Mouse (Mus musculus): Measurements from ENCODE around the gene Ank2.
"Not testable (repeated sequence)": the region's sequence is repeated elsewhere in the genome, so short reads cannot be mapped to it uniquely, and the experiment has no call there.

Ank2 gene

DNA sequence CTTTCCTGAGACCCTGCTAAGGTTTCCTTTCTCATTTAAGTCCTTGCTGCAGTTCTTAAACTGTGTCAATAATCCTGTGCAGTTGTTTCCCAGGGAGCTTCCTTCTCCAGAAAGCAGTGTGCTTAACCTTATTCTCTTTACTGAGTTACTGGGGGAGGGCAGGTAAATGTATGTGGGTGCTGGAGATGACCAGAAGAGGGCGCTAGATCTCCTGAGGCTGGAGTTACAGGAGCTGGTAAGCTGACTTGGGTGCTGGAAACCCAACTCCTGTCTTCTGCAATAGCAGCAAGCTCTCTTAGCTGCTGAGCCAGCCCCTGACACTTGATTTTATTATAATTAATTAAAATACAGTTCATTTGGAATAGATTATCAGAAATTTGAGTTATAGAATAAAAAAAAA lies 84.7 kb downstream of the Ank2 start:
- DNase-seq (ENCODE audit: low spot score), result no peak

DNA sequence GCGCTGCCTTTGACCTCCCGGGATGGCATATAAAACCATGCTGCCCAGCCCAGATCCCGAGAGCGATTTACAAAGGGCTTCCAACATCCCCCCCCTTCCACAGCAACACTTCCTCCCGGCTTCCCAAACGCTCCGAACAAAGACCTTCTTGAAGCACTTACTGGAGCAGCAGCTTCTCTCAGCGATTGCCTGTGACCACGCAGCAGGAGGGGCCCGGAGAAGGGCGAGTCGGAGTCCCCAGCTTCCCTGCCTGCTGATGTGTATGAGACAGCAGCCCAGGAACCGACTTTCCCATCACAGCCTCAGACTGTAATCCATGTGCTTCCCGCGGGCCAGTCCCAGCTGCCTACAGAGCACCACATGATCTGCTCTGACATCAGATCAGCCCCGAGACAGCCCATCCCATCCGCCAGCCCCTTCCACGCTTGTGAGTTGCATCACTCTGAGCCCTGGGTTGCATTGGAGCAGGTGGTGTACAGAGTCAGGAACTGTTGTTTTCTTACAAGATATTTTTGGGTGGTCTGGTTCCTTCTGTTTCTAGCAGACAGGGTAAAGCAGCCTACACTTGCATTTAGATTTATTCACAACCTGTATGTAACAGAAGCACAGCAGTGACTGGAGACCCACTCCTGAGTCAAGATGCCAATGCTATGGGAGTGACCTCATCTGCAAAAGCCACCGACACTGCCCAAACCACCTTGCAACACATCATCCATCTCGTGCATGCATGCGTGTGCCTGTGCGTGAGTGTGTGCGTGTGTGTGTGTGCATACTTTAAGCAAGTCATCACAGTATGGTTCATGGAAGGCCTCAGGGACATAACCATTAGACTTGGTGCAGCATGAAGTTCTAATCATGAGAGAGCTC lies 90.2 kb downstream of the Ank2 start:
- DNase-seq (ENCODE audit: low spot score), result peak; percentile 9

DNA sequence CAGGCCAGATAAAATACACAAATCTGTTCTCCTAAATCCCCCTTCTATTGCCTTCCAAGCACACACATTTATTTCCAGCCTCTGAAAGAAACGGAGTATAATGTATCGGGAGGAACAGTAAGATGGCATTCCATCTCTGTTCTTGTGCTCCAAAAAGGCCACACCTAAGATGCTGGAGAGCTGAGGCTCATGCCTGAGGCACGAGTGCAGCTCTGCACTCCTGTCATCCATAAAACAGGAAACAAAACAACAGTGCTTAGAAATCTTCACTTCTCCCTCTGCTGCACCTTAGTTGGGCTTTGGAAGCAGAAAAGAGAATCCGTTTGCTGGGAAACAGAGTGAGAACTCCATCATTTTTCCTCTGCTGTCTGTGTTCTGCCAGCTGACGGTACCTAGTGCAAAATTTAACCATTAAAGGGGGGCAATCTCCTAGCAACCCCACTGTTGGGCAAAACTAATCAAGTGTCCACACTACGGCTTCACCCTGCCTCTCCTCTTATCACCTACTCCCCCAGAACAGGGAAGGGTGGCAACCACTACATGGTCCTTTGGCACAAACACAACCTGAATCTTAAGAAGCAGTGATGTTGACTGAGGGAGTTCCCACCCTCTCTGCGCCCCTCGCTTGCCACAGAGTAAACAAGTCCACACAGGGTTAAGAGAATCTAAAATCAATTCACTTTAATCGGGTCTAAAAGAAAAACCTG lies 91.1 kb downstream of the Ank2 start:
- no peak for DNase-seq (ENCODE audit: low spot score)

DNA sequence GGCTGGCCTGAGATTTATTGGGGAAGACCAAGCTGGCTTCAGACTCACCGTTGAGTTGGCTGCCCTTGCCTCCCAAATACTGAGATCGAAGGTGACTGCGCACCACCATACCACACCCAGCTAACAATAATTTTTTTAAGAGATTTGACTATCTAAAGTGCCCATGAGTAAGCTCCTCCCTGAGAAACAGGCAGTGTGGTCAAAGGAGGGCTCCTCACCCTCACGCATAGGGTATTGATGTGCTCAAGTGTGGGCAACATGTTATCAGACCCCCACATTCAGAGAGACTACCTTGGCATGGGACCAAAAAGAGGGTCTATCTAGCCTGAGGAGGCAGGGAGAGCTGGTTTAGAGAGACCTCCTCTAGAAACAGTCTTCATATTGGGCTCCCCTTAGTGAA lies 92.3 kb downstream of the Ank2 start:
- no peak for DNase-seq (ENCODE audit: low spot score)

DNA sequence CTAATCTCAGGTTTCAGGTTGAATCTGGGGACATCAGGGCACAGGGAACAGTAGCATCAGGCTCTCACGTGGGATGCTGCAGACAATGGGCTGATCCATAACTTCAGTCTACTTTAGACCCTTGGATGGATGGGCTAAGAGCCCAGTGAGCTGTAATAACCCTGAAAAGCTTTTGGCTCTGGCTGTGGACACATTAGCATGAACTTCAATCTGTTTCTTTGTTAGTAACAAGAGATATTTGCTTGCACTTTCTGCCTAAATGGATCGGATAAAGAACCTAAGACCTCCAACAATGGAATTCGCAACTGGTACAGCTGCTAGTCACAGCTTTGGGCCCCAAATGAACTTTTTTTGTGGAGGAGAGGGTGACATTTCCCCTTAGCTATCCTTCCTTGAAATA lies 94.8 kb downstream of the Ank2 start:
- peak; percentile 22 for DNase-seq (ENCODE audit: low spot score)

DNA sequence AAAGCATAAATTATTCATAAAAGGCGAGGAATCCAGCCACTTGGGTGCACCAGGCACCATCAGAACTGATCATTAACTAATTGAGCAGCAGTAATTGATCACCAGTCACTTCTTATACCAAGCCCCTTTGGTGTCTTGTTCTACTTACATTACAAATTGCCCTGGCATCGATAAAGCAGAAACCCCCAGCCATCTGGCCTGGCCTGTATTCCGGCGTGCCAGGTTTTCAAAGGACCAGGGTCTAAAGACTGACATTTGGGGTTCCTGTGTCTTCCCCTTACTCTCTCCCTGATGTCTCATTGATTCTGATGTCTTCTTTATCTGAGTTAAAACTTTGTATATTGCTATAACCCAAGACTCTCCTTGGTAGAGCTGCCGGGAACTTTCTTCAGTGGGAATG lies 98.2 kb downstream of the Ank2 start:
- no peak for DNase-seq (ENCODE audit: low spot score)

DNA sequence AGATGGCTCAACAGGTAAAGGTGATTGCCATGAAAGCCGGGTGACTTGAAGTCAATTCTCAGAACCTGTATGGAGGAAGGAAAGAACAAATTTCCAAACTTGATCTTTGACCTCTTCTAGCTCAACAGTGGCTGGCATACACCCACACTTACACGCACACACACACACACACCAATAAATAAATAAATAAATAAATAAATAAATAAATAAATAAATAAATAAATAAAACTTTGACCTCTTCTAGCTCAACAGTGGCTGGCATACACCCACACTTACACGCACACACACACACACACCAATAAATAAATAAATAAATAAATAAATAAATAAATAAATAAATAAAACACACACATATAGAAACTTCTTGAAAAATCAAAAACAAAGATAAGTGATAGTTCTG lies 98.7 kb downstream of the Ank2 start:
- not testable (repeated sequence) for DNase-seq (ENCODE audit: low spot score)

DNA sequence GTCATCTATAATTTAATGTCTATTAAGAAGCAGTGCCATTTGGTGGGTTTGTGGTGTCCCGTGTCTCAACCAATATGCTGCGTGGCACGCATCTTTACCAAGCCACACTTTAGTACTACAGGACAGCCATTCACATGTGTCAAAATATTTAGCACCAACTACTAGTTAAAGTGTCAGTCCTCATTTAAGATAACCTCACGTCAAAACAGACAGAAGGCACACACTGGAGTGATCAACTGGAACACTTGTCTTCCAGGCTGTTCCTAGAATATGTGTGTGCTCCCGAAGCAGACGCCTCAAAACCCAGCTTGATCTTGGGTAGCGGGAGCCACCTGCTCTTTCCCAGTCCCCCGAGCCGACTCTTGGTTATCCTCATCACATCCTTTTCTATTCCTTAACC lies 101.4 kb downstream of the Ank2 start:
- no peak for DNase-seq (ENCODE audit: low spot score)

DNA sequence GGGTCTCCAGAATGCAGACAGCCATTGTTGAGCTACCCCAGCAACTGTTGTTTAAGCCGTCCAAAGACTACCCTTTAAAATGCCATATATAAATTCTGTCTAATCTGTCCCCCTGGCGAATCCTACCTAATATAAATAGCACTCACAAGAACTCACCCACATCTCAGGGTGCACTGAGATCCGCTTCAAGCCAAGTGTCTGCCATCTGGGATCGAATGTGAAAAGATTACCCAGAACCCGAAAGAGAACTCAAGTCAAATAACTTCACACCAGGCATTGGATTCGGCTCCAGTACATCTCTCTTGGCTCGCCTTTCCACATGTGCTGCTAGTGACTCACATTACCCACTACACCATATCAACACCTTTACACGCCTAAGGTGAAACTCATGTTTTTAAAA lies 103.9 kb downstream of the Ank2 start:
- DNase-seq (ENCODE audit: low spot score), result no peak

DNA sequence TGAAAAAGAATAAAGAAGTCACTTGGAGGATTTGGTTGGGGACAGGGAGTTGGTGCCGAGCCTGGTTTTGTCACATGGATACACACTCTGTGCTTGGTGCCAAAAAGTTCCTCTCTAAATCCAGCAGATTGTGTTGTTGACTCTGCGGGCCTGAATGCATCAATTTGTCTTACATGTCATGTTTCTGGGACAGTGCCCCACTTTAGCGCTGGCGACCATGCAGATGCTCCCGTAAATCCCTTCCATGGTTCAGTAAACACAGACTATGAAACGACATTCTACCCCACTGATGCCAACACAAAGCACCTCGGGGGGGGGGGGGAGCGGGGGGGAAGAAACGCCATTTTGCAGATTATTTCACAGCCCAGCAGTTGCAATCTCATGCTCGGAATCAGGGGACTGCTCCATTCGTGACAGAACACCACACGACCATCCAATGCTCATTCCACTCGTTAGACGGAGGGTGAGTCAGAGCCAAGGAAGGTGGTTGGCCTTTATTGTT lies 112.1 kb downstream of the Ank2 start:
- DNase-seq (ENCODE audit: low spot score), result no peak

DNA sequence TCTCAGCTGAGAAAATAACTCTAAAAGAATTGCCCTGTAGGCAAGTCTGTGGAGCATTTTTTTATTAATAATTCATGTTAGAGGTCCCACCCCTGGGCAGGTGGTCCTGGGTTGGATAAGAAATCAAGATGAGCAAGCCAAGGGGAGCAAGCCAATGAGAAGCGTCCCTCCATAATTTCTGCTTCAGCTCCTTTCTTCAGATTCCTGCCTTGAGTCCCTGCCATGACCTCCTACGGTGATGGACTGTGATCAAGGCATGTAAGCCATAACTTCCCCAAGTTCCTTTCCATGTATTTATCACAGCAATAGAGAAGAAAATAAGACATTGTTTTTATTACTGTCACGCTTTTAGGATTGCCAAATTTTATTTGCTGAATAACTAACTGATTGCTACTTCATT lies 115.9 kb downstream of the Ank2 start:
- DNase-seq (ENCODE audit: low spot score), result no peak

DNA sequence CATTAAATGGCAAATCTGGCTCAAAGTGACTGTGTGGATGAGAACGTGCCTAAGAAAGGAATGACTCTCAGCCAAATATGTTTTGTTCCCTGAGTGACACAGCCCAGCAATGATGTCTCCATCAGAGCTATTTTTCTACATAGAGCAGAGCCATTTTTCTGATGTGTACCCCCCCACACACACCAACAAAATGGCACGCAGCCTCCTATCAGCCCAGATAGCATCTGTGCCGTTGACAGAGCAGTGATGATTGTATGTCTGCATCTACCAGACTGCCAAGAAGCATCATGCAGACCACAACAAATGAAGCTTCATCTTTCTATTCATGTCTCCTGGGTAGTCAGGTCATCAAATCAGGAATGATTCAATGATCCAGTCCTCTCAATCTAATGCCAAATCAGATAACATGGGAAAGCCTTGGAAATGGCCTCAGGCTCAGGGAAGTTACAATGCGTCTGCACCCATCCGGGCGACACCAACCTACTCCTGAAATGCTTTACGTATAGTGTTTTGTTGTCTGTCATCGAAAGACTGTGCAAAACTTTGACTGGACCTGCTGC lies 122.2 kb downstream of the Ank2 start:
- DNase-seq (ENCODE audit: low spot score), result no peak

DNA sequence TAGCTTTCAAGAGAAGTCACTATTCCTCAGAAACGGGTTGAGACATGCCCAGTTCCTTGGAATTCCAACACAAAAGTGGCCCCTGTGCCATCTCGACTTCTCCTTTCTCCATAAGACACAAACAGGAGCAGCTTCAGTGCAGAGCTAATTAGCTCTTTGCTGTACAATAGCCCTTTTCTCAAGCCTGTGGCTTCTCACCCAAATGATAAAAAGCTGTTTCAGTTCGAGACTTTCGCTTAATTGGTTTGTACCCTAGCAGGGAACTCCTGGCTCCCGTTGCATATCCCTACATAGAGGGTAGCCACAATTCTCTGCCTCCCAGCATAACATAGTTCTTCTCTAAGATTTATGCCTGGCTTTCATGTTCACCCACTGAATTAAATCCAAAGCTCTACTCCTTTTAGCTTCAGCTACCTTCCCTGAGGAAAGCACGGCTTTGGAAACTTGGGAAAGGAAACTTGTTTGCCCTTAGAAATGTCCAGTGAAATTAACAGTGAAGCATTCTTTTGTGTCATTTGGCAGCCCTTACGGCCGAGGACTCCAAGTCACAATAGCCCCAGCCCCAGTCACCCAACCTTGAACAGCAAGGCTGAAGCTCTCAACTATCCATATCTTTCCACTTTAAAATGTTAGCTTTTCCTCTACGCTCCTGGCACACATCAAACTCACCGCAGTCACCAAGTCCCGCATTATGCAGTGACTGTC lies 123.0 kb downstream of the Ank2 start:
- no peak for DNase-seq (ENCODE audit: low spot score)

DNA sequence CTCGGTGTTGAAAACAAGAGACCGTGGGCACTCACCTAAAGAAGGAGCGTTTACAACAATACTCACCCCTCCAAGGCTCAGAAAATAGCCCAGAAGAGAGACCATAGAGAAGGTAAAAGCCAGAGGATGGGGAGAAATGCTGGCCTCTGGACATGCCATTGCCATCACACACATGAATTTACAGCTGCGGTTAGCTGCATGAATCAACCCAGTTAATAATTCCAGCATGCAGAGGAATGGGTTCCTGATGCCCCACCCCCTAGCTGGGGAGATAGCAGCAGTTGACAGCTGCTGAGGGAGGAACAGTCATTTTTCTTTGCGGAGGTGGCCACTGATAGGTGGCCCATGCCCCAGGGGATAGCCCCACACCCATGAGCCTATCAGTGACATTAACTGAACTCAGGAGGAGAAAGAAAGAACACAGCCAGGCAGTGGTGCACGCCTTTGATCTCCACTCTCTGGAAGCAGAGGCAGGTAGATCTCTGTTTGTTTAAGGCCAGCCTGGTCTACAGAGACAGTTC lies 124.9 kb downstream of the Ank2 start:
- no peak for DNase-seq (ENCODE audit: low spot score)

DNA sequence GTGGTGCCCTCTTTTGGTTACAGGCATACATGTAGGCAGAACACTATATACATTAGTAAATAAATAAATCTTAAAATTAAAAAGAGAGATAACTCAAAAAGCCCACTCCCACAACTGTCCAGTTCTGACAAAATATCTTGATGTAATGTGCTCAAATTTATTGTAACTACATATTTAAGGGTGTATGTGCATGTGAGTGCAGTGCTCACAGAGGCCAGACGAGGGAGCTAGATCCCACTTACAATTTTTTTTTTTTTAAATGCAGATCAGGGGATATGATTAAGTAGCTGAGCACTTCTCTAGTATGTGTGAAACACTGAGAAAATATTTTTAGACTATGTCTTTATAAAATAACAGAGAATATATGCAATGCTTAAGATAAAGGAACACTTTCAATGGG lies 127.4 kb downstream of the Ank2 start:
- no peak for DNase-seq (ENCODE audit: low spot score)

DNA sequence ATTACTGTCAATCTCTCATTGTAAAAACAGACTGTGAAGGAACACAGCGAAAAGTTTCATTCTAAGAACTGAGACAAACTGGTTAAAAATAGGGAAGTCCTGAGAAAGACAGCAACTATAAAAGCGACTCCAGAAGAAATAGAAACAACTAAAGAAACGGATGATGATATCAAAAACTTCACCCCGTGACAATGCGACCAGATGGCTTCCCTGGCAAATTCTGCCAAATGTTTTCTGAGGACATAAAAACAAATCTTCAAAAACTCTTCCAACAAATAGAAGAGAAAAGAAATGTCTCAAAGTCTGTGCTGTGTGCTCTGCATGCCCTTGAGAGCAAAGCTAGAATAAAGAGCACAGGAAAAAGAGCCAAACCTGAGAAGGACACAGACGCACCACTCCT lies 129.6 kb downstream of the Ank2 start:
- DNase-seq (ENCODE audit: low spot score), result no peak

DNA sequence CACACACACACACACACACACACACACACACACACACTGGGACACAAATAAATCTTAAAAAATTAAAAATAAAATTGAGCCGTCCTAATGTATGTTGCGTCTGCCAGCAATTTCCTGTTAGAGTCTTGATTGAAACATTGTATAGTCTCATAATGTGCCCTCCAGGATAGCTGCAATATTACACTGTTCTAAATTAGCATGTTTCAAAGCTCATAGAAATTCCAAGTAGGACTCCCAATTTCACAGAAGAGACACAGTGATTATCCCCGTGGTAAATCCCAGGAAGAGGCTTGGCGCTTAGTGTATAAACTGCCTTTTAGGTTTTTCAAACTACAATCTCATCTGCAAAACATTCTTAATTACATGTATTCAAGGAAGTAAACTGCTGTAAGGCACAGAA lies 131.7 kb downstream of the Ank2 start:
- DNase-seq (ENCODE audit: low spot score), result no peak

DNA sequence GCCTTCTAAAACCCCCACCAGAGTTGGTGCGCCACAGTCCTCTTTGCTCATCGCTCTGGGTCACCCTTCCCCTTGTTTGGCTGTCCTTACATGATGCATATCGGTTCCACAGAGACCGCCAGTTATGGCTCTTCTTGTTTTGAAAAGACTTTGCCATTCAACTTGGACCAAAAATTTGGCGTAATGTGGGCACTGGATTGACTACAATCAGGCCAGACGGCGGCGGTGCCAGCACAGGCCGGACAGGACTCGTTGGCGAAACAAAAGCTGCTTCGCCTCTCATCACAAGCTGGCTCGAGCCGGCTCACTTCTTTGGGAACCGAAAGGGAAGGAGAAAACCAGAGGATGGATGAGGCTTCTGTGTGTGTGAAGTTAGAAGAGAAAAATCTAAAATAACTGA lies 135.6 kb downstream of the Ank2 start:
- no peak for DNase-seq (ENCODE audit: low spot score)

DNA sequence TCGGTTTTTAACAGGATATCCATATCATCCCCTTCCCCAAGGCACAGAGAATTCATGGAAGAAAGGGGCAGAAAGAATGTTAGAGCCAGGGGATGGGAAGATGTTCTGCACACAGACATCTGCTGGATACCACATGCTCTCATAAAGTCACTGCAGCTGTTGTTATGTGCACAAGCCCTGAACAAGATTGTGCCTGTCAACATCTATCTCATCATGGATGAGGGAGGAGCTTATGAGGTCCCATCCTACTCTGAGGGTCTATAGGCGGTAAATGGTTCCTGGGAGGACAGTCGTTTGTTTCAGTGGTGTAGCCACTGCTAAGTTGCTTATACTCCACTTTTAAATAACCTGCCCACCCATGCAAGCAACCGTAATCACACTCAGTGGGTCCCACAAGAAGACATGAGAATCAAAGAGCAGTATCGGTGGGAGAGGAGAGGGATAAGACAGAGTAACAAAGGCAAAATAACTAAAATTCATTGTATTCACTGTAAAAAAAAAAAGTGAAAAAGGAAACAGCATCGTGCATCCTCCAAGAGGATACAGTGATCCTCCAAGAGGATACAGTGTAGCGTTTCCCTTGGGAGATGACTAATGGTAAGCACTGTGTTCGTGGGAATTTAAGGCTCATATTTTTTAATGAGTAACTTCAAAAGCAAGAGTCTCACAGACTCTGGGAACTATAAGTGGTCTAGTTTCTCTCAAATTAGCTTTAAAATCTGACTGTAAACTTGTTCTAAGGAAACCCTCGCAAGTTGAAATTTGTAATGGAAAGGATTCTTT lies 136.3 kb downstream of the Ank2 start:
- DNase-seq (ENCODE audit: low spot score), result no peak

DNA sequence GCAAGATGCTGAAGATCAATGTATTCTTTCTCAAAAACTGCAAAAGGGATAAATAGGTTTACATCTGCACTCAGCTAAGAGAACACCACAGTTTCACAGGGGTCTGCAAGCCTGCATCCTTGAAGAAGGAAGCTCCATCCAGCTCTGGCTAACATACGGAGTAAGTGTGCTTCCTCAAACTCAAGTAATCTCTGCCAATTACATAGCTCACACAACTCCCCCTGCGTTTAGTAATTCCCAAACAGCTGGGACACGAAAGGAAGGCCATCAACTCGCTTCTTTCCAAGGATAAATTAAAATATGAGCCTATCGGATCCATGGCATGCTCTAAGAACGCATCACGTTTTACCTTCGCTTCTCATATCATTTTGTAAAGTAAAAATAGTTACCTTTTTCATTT lies 137.3 kb downstream of the Ank2 start:
- DNase-seq (ENCODE audit: low spot score), result no peak

DNA sequence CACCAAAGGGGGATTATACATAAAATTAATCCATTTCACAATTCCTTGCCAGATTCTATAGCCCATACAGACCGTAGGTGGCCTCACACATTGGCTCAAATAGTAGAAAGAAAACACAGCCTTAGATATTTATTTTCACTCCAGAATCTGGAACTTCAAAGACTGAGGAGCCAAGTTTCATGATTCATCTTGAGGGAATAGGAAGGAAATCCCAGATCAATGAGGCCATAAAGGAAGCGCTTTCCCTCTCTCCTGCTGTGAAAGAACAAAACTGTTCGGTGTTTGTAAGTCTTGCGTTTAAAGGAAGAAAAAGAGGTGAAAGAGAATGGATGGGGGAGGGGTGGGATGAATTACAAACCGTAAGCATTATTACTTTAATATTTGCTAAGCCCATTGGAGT lies 137.8 kb downstream of the Ank2 start:
- DNase-seq (ENCODE audit: low spot score), result no peak

DNA sequence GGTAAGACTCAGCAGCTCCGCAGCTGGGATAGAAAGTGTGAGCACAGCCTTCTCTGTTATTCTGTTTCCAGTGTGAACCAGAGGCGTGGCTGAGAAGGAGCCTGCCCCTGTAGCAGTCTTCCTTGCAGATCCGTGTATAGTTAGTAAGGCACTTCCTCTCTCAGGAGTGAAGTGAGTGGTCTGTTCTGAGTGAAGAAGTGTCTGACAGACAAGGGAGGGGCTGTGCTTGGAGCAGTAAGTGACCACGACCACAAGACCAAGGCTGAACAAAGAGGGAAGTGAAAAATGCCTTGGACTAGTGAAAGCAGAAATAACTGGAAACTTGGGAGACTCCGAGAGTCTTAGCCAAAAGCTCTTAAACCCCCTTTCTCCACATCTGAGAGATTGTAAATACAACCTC lies 143.9 kb downstream of the Ank2 start:
- DNase-seq (ENCODE audit: low spot score), result no peak

All from adipocyte (in vitro differentiated cells).